Mouse (Mus musculus) stomach, postnatal 0 days (tissue): Measurements from ENCODE around the gene Tm9sf4. TPM values are rescaled to one million over a fixed set of nuclear protein-coding genes. Genes with fewer than 3 reads are reported as not detected.

ENCODE experiments used
- ATAC-seq: fragments of 200-750 bp; cut with Nextera tagmentation; 2 replicates; pipeline ENCODE4 v1.8.0; 2017; ENCODE audit not compliant: low FRiP score, low TSS enrichment
- DNase-seq: peaks from one replicate; pipeline ENCODE4 v3.0.0-alpha.2; 2016; ENCODE audit warnings: low spot score
- H3K27ac ChIP-seq: fragments of 300-500 bp; sonication (generic); replicated peaks from 2 replicates; pipeline ENCODE4 v1.5.1; 2014; ENCODE audit warnings: mild to moderate bottlenecking, control low read depth
- H3K27me3 ChIP-seq: fragments of 300-500 bp; sonication (generic); 2 replicates; pipeline ENCODE4 v1.6.1; 2014; ENCODE audit warnings: low read length; ENCODE audit not compliant: control insufficient read depth, insufficient read depth
- H3K36me3 ChIP-seq: fragments of 300-500 bp; sonication (generic); 2 replicates; pipeline ENCODE4 v1.6.1; 2014; ENCODE audit warnings: low read length, mixed read lengths; ENCODE audit not compliant: control insufficient read depth, insufficient read depth
- H3K4me1 ChIP-seq: fragments of 300-500 bp; sonication (generic); replicated peaks from 2 replicates; pipeline ENCODE4 v1.6.1; 2014; ENCODE audit warnings: antibody characterized with exemption; ENCODE audit not compliant: control insufficient read depth, insufficient read depth
- H3K4me2 ChIP-seq: fragments of 300-500 bp; sonication (generic); replicated peaks from 2 replicates; pipeline ENCODE4 v1.6.1; 2014; ENCODE audit warnings: low read depth, mild to moderate bottlenecking, control low read depth, moderate library complexity
- H3K4me3 ChIP-seq: fragments of 300-500 bp; sonication (generic); 2 replicates; pipeline ENCODE4 v1.5.1; 2014; ENCODE audit warnings: low read depth, low read length, control low read depth
- H3K9ac ChIP-seq: fragments of 300-500 bp; sonication (generic); 2 replicates; pipeline ENCODE4 v1.6.1; 2014; ENCODE audit warnings: mild to moderate bottlenecking, low read length, control low read depth, mixed read lengths
- H3K9me3 ChIP-seq: fragments of 300-500 bp; sonication (generic); 2 replicates; pipeline ENCODE4 v1.6.1; 2016; ENCODE audit warnings: low read length; ENCODE audit not compliant: control insufficient read depth
- CTCF ChIP-seq: IDR thresholded peaks from 2 replicates; pipeline ENCODE4 v1.5.1; 2016; ENCODE audit warnings: antibody characterized with exemption, low read depth, mild to moderate bottlenecking, moderate library complexity
- EP300 ChIP-seq: optimal IDR thresholded peaks from 2 replicates; pipeline ENCODE3; 2016; ENCODE audit warnings: antibody characterized with exemption
- WGBS: fragments of 180-500 bp; shearing (Covaris S2); extraction: QIAGEN DNeasy Blood & Tissue Kit; methylation state at CpG from one replicate; pipeline ENCODE4 v1.1.7; 2014; 5-methylcytosine and 5-hydroxymethylcytosine counted together
- polyA plus RNA-seq: library from polyadenylated mRNA; unstranded; fragments of >200 nt; fragmentation: Nextera tagmentation; extraction: Ambion mirVana; gene quantifications from 2 replicates; pipeline ENCODE4 v1.2.1, GENCODE M21; 2015

Tm9sf4 gene
- polyA plus RNA-seq, 1 experiment from 2014 or later, result 45.6 TPM

GRCm38 (mm10) chr2:153240701-153241235 lies 79.7 kb downstream of the Tm9sf4 start:
- WGBS, result 0% methylated on average over 28 of the region's 33 CpGs
- Histone ChIP-seq H3K4me3 (peak overlapping the region; percentile 99), H3K27ac (peak overlapping the region; percentile 98), H3K4me1 (peaks cover 10% of the 10 kb centered on the region), H3K9ac (peak overlapping the region; percentile 99), H3K4me2 (peak overlapping the region; percentile 90), H3K36me3 (peaks cover 1% of the 10 kb centered on the region; the same call in 1 of the 2 replicates), H3K27me3 (no peaks in the 10 kb centered on the region), H3K9me3 (no peaks in the 10 kb centered on the region)
- ATAC-seq (peak; percentile 38), DNase-seq (peak; percentile 40)
- TF ChIP-seq CTCF (no peak), EP300 (no peak)

GRCm38 (mm10) chr2:153241250-153242014 lies 80.3 kb downstream of the Tm9sf4 start, which contains the start of the genes Plagl2 and Pofut1:
Gene Plagl2, minus strand, starts transcription at chr2:153241426.
Gene Pofut1, plus strand, starts transcription at chr2:153241533.
- under 1% methylated on average over 42 of the region's 72 CpGs for WGBS
- H3K4me1 ChIP-seq, result peaks cover 10% of the 10 kb centered on the region
- ATAC-seq, result peak; percentile 96
- TF ChIP-seq EP300 (no peak), CTCF (peak; percentile 58)
- no peaks in the 10 kb centered on the region for H3K9me3 ChIP-seq
- peak; percentile 94 for DNase-seq
- peak within 1 kb of the TSS; percentile 98 for H3K27ac ChIP-seq
- H3K4me3 ChIP-seq, result peak within 1 kb of the TSS; percentile 99
- no peaks in the 10 kb centered on the region for H3K27me3 ChIP-seq
- peak within 1 kb of the TSS; percentile 90 for H3K4me2 ChIP-seq
- peak within 1 kb of the TSS; percentile 99 for H3K9ac ChIP-seq
- no peaks in the 10 kb centered on the region for H3K36me3 ChIP-seq

- H3K4me1 ChIP-seq, result peaks cover 9% of the 10 kb centered on the region
- 58% methylated on average over 6 of the region's 6 CpGs for WGBS
- ATAC-seq (no peak), DNase-seq (no peak)
- no peaks in the 10 kb centered on the region for H3K36me3 ChIP-seq
- peak overlapping the region; percentile 99 for H3K4me3 ChIP-seq
- TF ChIP-seq EP300, result no peak
- no peak for TF ChIP-seq CTCF
- H3K27ac ChIP-seq, result no peak overlapping the region
- H3K27me3 ChIP-seq, result no peaks in the 10 kb centered on the region
- H3K9ac ChIP-seq, result peak overlapping the region; percentile 99
- H3K9me3 ChIP-seq, result no peaks in the 10 kb centered on the region
- peak overlapping the region; percentile 90 for H3K4me2 ChIP-seq
Measured at GRCm38 (mm10) chr2:153242156-153242555, 81.1 kb downstream of the Tm9sf4 start.

- H3K9me3 ChIP-seq, result no peaks in the 10 kb centered on the region
- H3K27ac ChIP-seq, result no peak overlapping the region
- H3K4me3 ChIP-seq, result no peak overlapping the region
- no peak overlapping the region for H3K9ac ChIP-seq
- no peak for ATAC-seq
- TF ChIP-seq EP300 (no peak), CTCF (no peak)
- H3K4me1 ChIP-seq, result no peaks in the 10 kb centered on the region
- H3K4me2 ChIP-seq, result no peak overlapping the region
- WGBS, result 86% methylated on average over 5 of the region's 5 CpGs
- no peak for DNase-seq
- no peaks in the 10 kb centered on the region for H3K27me3 ChIP-seq
- peaks cover 6% of the 10 kb centered on the region; the same call in 1 of the 2 replicates for H3K36me3 ChIP-seq
Measured at GRCm38 (mm10) chr2:153249751-153250150, 88.6 kb downstream of the Tm9sf4 start.

GRCm38 (mm10) chr2:153256604-153257003 lies 95.5 kb downstream of the Tm9sf4 start:
- H3K27ac ChIP-seq, result no peak overlapping the region
- TF ChIP-seq CTCF (no peak), EP300 (no peak)
- H3K4me1 ChIP-seq, result no peaks in the 10 kb centered on the region
- H3K9ac ChIP-seq, result no peak overlapping the region
- H3K4me3 ChIP-seq, result no peak overlapping the region
- H3K4me2 ChIP-seq, result no peak overlapping the region
- H3K9me3 ChIP-seq, result no peaks in the 10 kb centered on the region
- ATAC-seq, result peak; percentile 68
- WGBS, result 66% methylated on average over 2 of the region's 2 CpGs
- H3K27me3 ChIP-seq, result no peaks in the 10 kb centered on the region
- DNase-seq, result peak; percentile 46
- 0 out of 2 replicates have a peak, but pooled peaks cover 5% of the 10 kb centered on the region for H3K36me3 ChIP-seq
